Comparison of ENCODE assay signal across 4 mouse cellular contexts in genomic region chr4:8462414-8462813, GRCm38 (mm10).
DNase-seq lines count a peak whose midpoint lies in the region.
"Not testable (repeated sequence)": the region's sequence is repeated elsewhere in the genome, so short reads cannot be mapped to it uniquely, and the experiment has no call there.

No protein-coding gene starts in this region.

- H3K27ac ChIP-seq in ES-E14 (ENCODE audit: insufficient read depth, low read depth, low read length, poor library complexity, severe bottlenecking), result peak overlapping the region; percentile 86; the same call in 1 of the 2 replicates

- not testable (repeated sequence) for H3K4me3 ChIP-seq in ES-E14 (ENCODE audit: insufficient read depth in 1 of 2, low read depth in 1 of 2, low read length in 2 of 2, poor library complexity in 1 of 2, severe bottlenecking in 1 of 2)

- not testable (repeated sequence) for H3K4me1 ChIP-seq in ES-E14 (ENCODE audit: control insufficient read depth in 2 of 2, insufficient read depth in 2 of 2, low read length in 2 of 2, poor library complexity in 1 of 2)

- not testable (repeated sequence) for H3K9ac ChIP-seq in ES-E14 (ENCODE audit: insufficient read depth, low read depth, low read length, poor library complexity, severe bottlenecking)

- peak; percentile 45 for DNase-seq in ES-CJ7 (ENCODE audit: low read depth, low spot score)
- not testable (repeated sequence) for DNase-seq in ES-E14 (ENCODE audit: low read depth, low spot score)
- peak; percentile 80 for DNase-seq in R1 (ENCODE audit: low read depth, low spot score)
- DNase-seq in ZHBTc4 (ENCODE audit: low read depth, low spot score), result peak; percentile 55

- in situ Hi-C loops in ES-E14 (cut with MboI; ENCODE audit: low sequenced_read_pairs in 2 of 2, unreplicated experiment in 2 of 2), result not testable (repeated sequence)

- H3K36me3 ChIP-seq in ES-E14 (ENCODE audit: control insufficient read depth, insufficient read depth, low read length, poor library complexity, severe bottlenecking), result not testable (repeated sequence)

- H3K9me3 ChIP-seq in ES-E14 (ENCODE audit: control insufficient read depth, insufficient read depth, low read depth, low read length), result not testable (repeated sequence)
